Mouse (Mus musculus): ENCODE data around the gene Actr1a. TPM values are rescaled to one million over a fixed set of nuclear protein-coding genes. Genes with fewer than 3 reads are reported as not detected.

Actr1a gene
- polyA plus RNA-seq (2017; shearing (Covaris generic)), result 110 TPM

GRCm38 (mm10) chr19:46395109-46396009, at the start of gene Actr1a:
Gene Actr1a (minus strand): TSS chr19:46395748.

GRCm38 (mm10) chr19:46396686-46397435, 1.3 kb upstream of the Actr1a start, which contains the start of gene Sufu:
Gene Sufu (plus strand): TSS chr19:46396896.

GRCm38 (mm10) chr19:46350168-46350932, 45.2 kb downstream of the Actr1a start, which contains the start of gene 2310034G01Rik:
Gene 2310034G01Rik (minus strand): TSS chr19:46350302.

GRCm38 (mm10) chr19:46338331-46338936, 57.1 kb downstream of the Actr1a start, which contains the start of gene Cuedc2:
Gene Cuedc2 (minus strand): TSS chr19:46338702.

GRCm38 (mm10) chr19:46328081-46329030, 67.2 kb downstream of the Actr1a start, which contains the start of gene Fbxl15:
Gene Fbxl15 (plus strand): TSS chr19:46328184.

Other genes starting within 250 kb of the Actr1a start
- gene Pitx3, start 247.4 kb downstream of the Actr1a start, polyA plus RNA-seq (2017; shearing (Covaris generic)), result not detected
- 63.1 TPM for gene Gbf1, start 243.2 kb downstream of the Actr1a start, polyA plus RNA-seq (2017; shearing (Covaris generic))
- gene Nfkb2, start 91.4 kb downstream of the Actr1a start, polyA plus RNA-seq (2017; shearing (Covaris generic)), result 117 TPM
- gene Psd, start 68.6 kb downstream of the Actr1a start, polyA plus RNA-seq (2017; shearing (Covaris generic)), result 7.2 TPM
- 9.0 TPM for gene Fbxl15, start 67.6 kb downstream of the Actr1a start, polyA plus RNA-seq (2017; shearing (Covaris generic))
- gene Cuedc2, start 57.0 kb downstream of the Actr1a start, polyA plus RNA-seq (2017; shearing (Covaris generic)), result 25.9 TPM
- 1.4 TPM for gene Mfsd13a, start 54.6 kb downstream of the Actr1a start, polyA plus RNA-seq (2017; shearing (Covaris generic))
- not detected for gene 2310034G01Rik, start 45.4 kb downstream of the Actr1a start, polyA plus RNA-seq (2017; shearing (Covaris generic))
- 29.5 TPM for gene Sufu, start 1.1 kb upstream of the Actr1a start, polyA plus RNA-seq (2017; shearing (Covaris generic))
- gene Trim8, start 106.0 kb upstream of the Actr1a start, polyA plus RNA-seq (2017; shearing (Covaris generic)), result 55.7 TPM
- gene Arl3, start 177.4 kb upstream of the Actr1a start, polyA plus RNA-seq (2017; shearing (Covaris generic)), result 11.1 TPM
- 13.0 TPM for gene Sfxn2, start 177.6 kb upstream of the Actr1a start, polyA plus RNA-seq (2017; shearing (Covaris generic))
- 75.4 TPM for gene Wbp1l, start 203.3 kb upstream of the Actr1a start, polyA plus RNA-seq (2017; shearing (Covaris generic))

All from naive thymus-derived CD4-positive, alpha-beta T cell, adult 5 months (primary cell).